Mouse (Mus musculus) megakaryocyte, embryonic 14.5 days (primary cell): Measurements from ENCODE around the gene Pcsk5.

Experiments
- FLI1 ChIP-seq: IDR thresholded peaks from 2 replicates; pipeline ENCODE4 v1.6.1; 2012; ENCODE audit warnings: low read length, inconsistent platforms, mixed read lengths
- GATA1 ChIP-seq: IDR thresholded peaks from 3 replicates; pipeline ENCODE4 v1.6.1; 2012; ENCODE audit warnings: mixed read lengths, low read length, inconsistent platforms, borderline replicate concordance

DNA sequence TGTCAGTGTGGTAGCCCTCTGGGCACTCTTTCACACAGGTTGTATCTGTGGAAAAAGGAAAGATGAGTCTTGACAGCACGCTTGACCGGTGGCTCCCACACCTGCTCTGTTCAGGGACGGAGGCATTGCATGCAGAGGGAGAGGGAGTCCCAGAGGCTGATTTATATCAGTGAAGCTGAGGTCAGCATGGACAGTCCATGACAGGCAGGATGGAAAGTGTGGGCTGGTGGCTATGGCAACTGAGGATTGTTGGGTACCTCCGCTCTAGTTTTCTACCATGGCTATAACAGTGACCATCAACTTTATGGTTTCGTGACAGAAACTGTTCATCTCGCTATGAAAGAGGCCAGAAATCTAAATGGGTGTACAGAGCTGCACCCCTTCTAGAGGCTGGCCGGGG lies 385.4 kb downstream of the Pcsk5 start:
- no peak for TF ChIP-seq GATA1
- TF ChIP-seq FLI1 = no peak
